Mouse (Mus musculus): Measurements from ENCODE around the gene Tpsab1. TPM values are rescaled to one million over a fixed set of nuclear protein-coding genes. Genes with fewer than 3 reads are reported as not detected.

The Tpsab1 gene
- polyA plus RNA-seq, 1 experiment from 2014 or later: not detected

DNA sequence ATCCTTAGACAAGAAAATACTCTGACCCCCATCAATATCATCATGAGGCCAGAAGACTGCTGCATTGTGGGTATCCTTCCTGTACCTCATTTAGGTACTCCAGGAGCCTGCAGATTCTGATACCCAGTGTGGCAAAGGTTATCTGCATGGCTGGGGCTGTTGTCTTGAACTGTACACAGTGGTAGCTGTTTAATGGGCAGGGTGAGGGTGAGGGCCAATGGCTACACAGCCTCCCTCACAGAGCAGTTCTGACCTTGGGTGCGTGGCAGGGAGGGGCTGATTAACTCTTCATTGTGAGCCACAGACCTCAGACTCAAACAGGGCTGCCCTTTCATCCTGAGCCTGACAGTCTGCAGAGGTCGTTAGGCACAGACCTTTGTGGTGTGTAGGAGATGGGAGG, 22.4 kb downstream of the Tpsab1 start:
- WGBS: 14% methylated on average over 2 of the region's 2 CpGs
- ATAC-seq: no peak

DNA sequence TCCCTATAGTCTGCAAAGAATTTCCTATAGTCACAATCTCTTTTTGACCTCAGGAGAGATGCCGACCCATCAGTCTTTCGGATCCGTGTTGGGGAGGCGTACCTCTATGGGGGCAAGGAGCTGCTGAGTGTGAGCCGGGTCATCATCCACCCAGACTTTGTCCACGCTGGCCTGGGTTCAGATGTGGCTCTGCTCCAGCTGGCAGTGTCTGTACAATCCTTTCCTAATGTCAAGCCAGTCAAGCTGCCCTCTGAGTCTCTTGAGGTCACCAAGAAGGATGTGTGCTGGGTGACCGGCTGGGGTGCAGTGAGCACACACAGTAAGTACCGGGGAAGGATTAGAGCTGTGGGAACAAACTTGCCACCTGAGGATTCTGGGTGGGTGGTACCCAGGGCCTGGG, 24.5 kb downstream of the Tpsab1 start:
- H3K4me1 ChIP-seq (replicated peaks): no peaks in the 10 kb centered on the region
- no peak overlapping the region for H3K27ac ChIP-seq
- H3K9ac ChIP-seq: no peak overlapping the region
- WGBS: 91% methylated on average over 8 of the region's 8 CpGs
- no peak for ATAC-seq
- no peaks in the 10 kb centered on the region for H3K36me3 ChIP-seq
- H3K4me3 ChIP-seq (replicated peaks): no peak overlapping the region
- no peaks in the 10 kb centered on the region for H3K9me3 ChIP-seq
- H3K27me3 ChIP-seq (replicated peaks): no peaks in the 10 kb centered on the region
- H3K4me2 ChIP-seq (replicated peaks): no peak overlapping the region

More for the DNA sequence above, 22.4 kb downstream of the Tpsab1 start:
- H3K4me1 ChIP-seq (replicated peaks): no peaks in the 10 kb centered on the region
- no peak overlapping the region for H3K9ac ChIP-seq
- H3K4me2 ChIP-seq (replicated peaks): no peak overlapping the region
- no peak overlapping the region for H3K27ac ChIP-seq
- no peaks in the 10 kb centered on the region for H3K27me3 ChIP-seq (replicated peaks)
- H3K36me3 ChIP-seq: no peaks in the 10 kb centered on the region
- no peaks in the 10 kb centered on the region for H3K9me3 ChIP-seq
- H3K4me3 ChIP-seq (replicated peaks): no peak overlapping the region

DNA sequence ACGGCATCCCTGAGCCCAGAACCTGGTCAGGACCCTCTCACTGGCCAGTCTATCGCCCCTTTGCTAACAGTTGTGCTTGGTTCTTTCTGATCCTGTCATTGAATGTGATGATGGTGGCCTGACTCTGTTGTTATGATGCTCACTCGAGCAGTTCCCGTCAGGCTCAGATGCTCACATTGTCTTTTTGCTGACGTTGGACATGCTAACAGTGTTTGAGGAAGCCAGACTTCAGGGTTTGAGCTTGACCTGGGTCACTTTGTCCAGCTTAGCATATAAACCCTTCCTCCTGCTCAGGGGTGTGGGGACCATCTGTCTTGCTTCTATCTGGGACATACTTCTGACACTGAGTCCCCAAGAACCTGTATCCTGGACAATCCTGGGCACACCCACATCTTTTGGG, 27.0 kb downstream of the Tpsab1 start, which contains the start of gene Prss29:
Prss29 (plus strand) TSS at position 301 of the 400 bp plus-strand sequence.
- WGBS: 78% methylated on average over 5 of the region's 5 CpGs
- no peak for ATAC-seq
- H3K27ac ChIP-seq: no peak within 1 kb of the TSS
- H3K4me1 ChIP-seq (replicated peaks): no peaks in the 10 kb centered on the region
- H3K27me3 ChIP-seq (replicated peaks): no peaks in the 10 kb centered on the region
- no peaks in the 10 kb centered on the region for H3K9me3 ChIP-seq
- H3K4me3 ChIP-seq (replicated peaks): no peak within 1 kb of the TSS
- H3K36me3 ChIP-seq: no peaks in the 10 kb centered on the region
- H3K9ac ChIP-seq: no peak within 1 kb of the TSS
- no peak within 1 kb of the TSS for H3K4me2 ChIP-seq (replicated peaks)

DNA sequence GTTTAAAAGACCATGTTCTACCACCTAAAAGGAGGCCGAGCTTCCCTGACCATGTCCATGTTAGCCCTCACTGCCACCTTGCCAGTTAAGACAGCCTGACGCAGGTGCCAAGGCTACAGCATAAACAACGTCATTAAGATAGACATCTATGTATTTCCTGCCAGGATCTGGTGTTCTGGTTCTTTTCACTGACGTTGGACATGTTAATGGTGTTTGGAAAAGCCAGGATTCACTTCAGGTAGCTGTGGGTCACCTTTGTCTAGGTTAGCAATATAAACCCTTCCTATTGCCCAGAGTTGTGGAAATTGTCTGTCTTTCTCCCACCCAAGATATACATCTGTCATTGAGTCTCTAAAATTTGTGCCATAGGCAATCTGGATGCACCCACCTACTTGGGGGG, 37.0 kb downstream of the Tpsab1 start, which contains the start of gene Prss28:
Prss28 (plus strand) TSS at position 301 of the 400 bp plus-strand sequence.
- H3K27ac ChIP-seq: no peak within 1 kb of the TSS
- H3K9me3 ChIP-seq: no peaks in the 10 kb centered on the region
- H3K27me3 ChIP-seq (replicated peaks): no peaks in the 10 kb centered on the region
- WGBS: 35% methylated on average over 4 of the region's 4 CpGs
- no peak within 1 kb of the TSS for H3K4me3 ChIP-seq (replicated peaks)
- H3K4me1 ChIP-seq (replicated peaks): no peaks in the 10 kb centered on the region
- H3K9ac ChIP-seq: no peak within 1 kb of the TSS
- H3K36me3 ChIP-seq: no peaks in the 10 kb centered on the region
- H3K4me2 ChIP-seq (replicated peaks): no peak within 1 kb of the TSS
- no peak for ATAC-seq

DNA sequence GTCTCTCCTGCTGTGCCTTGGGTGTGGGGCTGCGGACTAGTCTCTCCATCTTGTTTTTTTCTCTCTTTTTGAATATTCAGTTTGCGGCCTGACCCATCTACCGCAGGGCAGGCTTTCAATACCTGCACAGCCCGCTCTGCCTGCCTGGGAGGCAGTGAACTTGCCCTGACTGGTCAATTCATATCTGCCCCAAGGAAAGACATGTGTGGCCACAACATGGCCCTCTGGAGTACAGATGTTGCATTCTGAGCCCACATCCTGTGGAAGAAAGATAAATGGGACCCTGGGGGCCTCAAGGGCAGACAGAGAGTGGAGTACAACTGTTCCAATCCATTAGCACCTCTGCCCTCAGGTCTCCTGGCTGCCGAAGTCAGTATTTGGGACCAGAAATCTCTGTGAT, 47.3 kb downstream of the Tpsab1 start, which contains the start of gene Prss34:
Prss34 (plus strand) TSS at position 301 of the 400 bp plus-strand sequence.
- H3K9ac ChIP-seq: no peak within 1 kb of the TSS
- no peak within 1 kb of the TSS for H3K4me3 ChIP-seq (replicated peaks)
- no peaks in the 10 kb centered on the region for H3K36me3 ChIP-seq
- 81% methylated on average over 5 of the region's 5 CpGs for WGBS
- no peak within 1 kb of the TSS for H3K27ac ChIP-seq
- no peak for ATAC-seq
- 0 out of 2 replicates have a peak, but pooled peaks cover 3% of the 10 kb centered on the region for H3K27me3 ChIP-seq (replicated peaks)
- H3K9me3 ChIP-seq: no peaks in the 10 kb centered on the region
- no peaks in the 10 kb centered on the region for H3K4me1 ChIP-seq (replicated peaks)
- H3K4me2 ChIP-seq (replicated peaks): no peak within 1 kb of the TSS

DNA sequence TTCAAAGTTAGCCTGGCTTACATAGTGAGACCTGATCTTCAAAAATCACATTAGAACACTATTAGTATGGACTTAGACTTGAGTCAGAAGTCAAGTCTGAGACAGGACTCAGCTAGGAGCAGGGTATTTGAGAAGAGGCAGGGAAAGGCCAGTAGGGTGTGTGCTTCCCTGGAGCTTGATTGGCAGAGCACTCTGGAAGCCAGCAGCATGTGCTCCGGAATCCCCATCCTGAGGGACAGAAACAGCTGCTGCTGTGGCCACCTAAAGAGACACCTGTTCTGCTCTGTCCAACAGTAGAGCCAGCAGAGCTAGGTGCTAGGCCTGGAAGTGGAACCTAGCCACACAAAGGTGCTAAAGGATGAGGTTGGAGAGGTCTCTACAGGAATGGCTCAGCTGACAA, 51.3 kb downstream of the Tpsab1 start:
- Histone ChIP-seq H3K9me3 (no peaks in the 10 kb centered on the region), H3K9ac (no peak overlapping the region), H3K27ac (no peak overlapping the region), H3K36me3 (no peaks in the 10 kb centered on the region), H3K27me3 (replicated peaks) (0 out of 2 replicates have a peak, but pooled peaks cover under 1% of the 10 kb centered on the region), H3K4me2 (replicated peaks) (no peak overlapping the region), H3K4me3 (replicated peaks) (no peak overlapping the region), H3K4me1 (replicated peaks) (no peaks in the 10 kb centered on the region)
- WGBS: 81% methylated on average over 1 of the region's 1 CpGs
- no peak for ATAC-seq

DNA sequence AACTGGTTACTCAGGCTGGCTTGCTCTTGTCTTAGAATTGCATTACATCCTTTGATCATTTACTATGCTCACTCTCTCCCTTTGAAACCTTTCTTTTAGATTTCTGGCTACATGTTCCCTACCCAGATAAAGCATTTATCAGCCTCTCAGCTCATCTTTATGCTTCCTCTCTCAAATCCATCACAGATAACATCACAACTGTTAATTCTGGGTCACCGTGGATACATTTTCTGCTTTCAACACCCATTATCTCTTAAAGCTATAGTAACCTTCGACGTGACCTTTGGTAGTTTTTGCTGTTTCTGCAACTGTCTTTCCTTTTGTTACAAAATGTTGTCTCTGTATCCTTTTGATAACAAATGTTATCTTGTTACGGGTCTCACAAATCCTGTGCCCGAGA, 51.9 kb downstream of the Tpsab1 start:
- WGBS: 70% methylated on average over 5 of the region's 5 CpGs
- no peak overlapping the region for H3K27ac ChIP-seq
- H3K9me3 ChIP-seq: no peaks in the 10 kb centered on the region
- H3K9ac ChIP-seq: no peak overlapping the region
- no peak overlapping the region for H3K4me3 ChIP-seq (replicated peaks)
- no peak for ATAC-seq
- H3K4me1 ChIP-seq (replicated peaks): no peaks in the 10 kb centered on the region
- H3K27me3 ChIP-seq (replicated peaks): no peaks in the 10 kb centered on the region
- no peaks in the 10 kb centered on the region for H3K36me3 ChIP-seq
- no peak overlapping the region for H3K4me2 ChIP-seq (replicated peaks)

Other genes with a start within 250 kb of the Tpsab1 start
- gene Telo2, start 229.6 kb downstream of the Tpsab1 start, polyA plus RNA-seq (2015; fragmentation: Nextera tagmentation; extraction: Ambion mirVana): 34.0 and 39.3 TPM in 2 replicates
- 0.15 and 0.25 TPM in 2 replicates for gene Ptx4, start 224.8 kb downstream of the Tpsab1 start, polyA plus RNA-seq (2015; fragmentation: Nextera tagmentation; extraction: Ambion mirVana)
- gene Clcn7, start 212.2 kb downstream of the Tpsab1 start, polyA plus RNA-seq (2015; fragmentation: Nextera tagmentation; extraction: Ambion mirVana): 20.3 and 20.4 TPM in 2 replicates
- gene Ccdc154, start 183.1 kb downstream of the Tpsab1 start, polyA plus RNA-seq (2015; fragmentation: Nextera tagmentation; extraction: Ambion mirVana): 0.16 and 0.19 TPM in 2 replicates
- gene Gm38655, start 170.1 kb downstream of the Tpsab1 start, polyA plus RNA-seq (2015; fragmentation: Nextera tagmentation; extraction: Ambion mirVana): 1.2 and 1.7 TPM in 2 replicates
- 37.4 and 39.5 TPM in 2 replicates for gene BC003965, start 161.0 kb downstream of the Tpsab1 start, polyA plus RNA-seq (2015; fragmentation: Nextera tagmentation; extraction: Ambion mirVana)
- gene Unkl, start 157.2 kb downstream of the Tpsab1 start, polyA plus RNA-seq (2015; fragmentation: Nextera tagmentation; extraction: Ambion mirVana): 6.0 and 6.6 TPM in 2 replicates
- 40.6 and 42.7 TPM in 2 replicates for gene Gnptg, start 105.4 kb downstream of the Tpsab1 start, polyA plus RNA-seq (2015; fragmentation: Nextera tagmentation; extraction: Ambion mirVana)
- 37.7 and 38.5 TPM in 2 replicates for gene Tsr3, start 105.4 kb downstream of the Tpsab1 start, polyA plus RNA-seq (2015; fragmentation: Nextera tagmentation; extraction: Ambion mirVana)
- 4.0 and 4.3 TPM in 2 replicates for gene Baiap3, start 89.2 kb downstream of the Tpsab1 start, polyA plus RNA-seq (2015; fragmentation: Nextera tagmentation; extraction: Ambion mirVana)
- 490 and 556 TPM in 2 replicates for gene Ube2i, start 70.9 kb downstream of the Tpsab1 start, polyA plus RNA-seq (2015; fragmentation: Nextera tagmentation; extraction: Ambion mirVana)
- gene Prss34, start 47.2 kb downstream of the Tpsab1 start, polyA plus RNA-seq (2015; fragmentation: Nextera tagmentation; extraction: Ambion mirVana): 0.62 TPM in 1 of 2 replicates, not detected in the other
- gene Prss28, start 36.9 kb downstream of the Tpsab1 start, polyA plus RNA-seq (2015; fragmentation: Nextera tagmentation; extraction: Ambion mirVana): not detected in 2 replicates
- gene Prss29, start 26.9 kb downstream of the Tpsab1 start, polyA plus RNA-seq (2015; fragmentation: Nextera tagmentation; extraction: Ambion mirVana): not detected in 2 replicates
- gene Tpsb2, start 20.7 kb upstream of the Tpsab1 start, polyA plus RNA-seq (2015; fragmentation: Nextera tagmentation; extraction: Ambion mirVana): 1.9 TPM in 2 replicates
- gene Tpsg1, start 23.7 kb upstream of the Tpsab1 start, polyA plus RNA-seq (2015; fragmentation: Nextera tagmentation; extraction: Ambion mirVana): 14.3 and 17.6 TPM in 2 replicates
- 4.3 and 4.6 TPM in 2 replicates for gene Cacna1h, start 88.2 kb upstream of the Tpsab1 start, polyA plus RNA-seq (2015; fragmentation: Nextera tagmentation; extraction: Ambion mirVana)
- not detected in 2 replicates for gene Tekt4, start 109.1 kb upstream of the Tpsab1 start, polyA plus RNA-seq (2015; fragmentation: Nextera tagmentation; extraction: Ambion mirVana)
- gene Sstr5, start 151.7 kb upstream of the Tpsab1 start, polyA plus RNA-seq (2015; fragmentation: Nextera tagmentation; extraction: Ambion mirVana): 0.49 and 0.73 TPM in 2 replicates
- 5.8 and 6.1 TPM in 2 replicates for gene Sox8, start 225.1 kb upstream of the Tpsab1 start, polyA plus RNA-seq (2015; fragmentation: Nextera tagmentation; extraction: Ambion mirVana)
- 33.0 and 35.9 TPM in 2 replicates for gene Lmf1, start 233.5 kb upstream of the Tpsab1 start, polyA plus RNA-seq (2015; fragmentation: Nextera tagmentation; extraction: Ambion mirVana)

Measured in intestine, embryonic 15.5 days (tissue).